Mouse (Mus musculus): ENCODE measurements around the gene Gabrb2. TPM values are rescaled to one million over a fixed set of nuclear protein-coding genes. Genes with fewer than 3 reads are reported as not detected.

Gene Gabrb2
- polyA plus RNA-seq, 1 experiment from 2014 or later = 0.45 TPM

Other genes starting within 250 kb of the Gabrb2 start
- gene Gabra1, start 236.8 kb upstream of the Gabrb2 start, polyA plus RNA-seq (2016; fragmentation: Nextera tagmentation; extraction: Ambion mirVana) = 0.53 and 0.59 TPM in 2 replicates
- gene Gabra6, start 98.7 kb upstream of the Gabrb2 start, polyA plus RNA-seq (2016; fragmentation: Nextera tagmentation; extraction: Ambion mirVana) = not detected in 2 replicates

All from limb, embryonic 10.5 days (tissue).